Mouse (Mus musculus) layer of hippocampus, adult 8-10 months (tissue): ENCODE measurements at regions not wholly inside any gene's neighbourhood (a gene's known extent, or its start where the extent isn't known, plus 50 kb on each side); places are given as distances from the start of the nearest gene placed in this dataset.
A peak's percentile ranks its signal among the peaks of the same experiment; 100 is the strongest.

ENCODE experiments used
- DNase-seq, 2 experiments: peaks; one replicate each; pipeline ENCODE4 v3.0.0; 2022; ENCODE audit warnings: low spot score in 2 of 2

DNA sequence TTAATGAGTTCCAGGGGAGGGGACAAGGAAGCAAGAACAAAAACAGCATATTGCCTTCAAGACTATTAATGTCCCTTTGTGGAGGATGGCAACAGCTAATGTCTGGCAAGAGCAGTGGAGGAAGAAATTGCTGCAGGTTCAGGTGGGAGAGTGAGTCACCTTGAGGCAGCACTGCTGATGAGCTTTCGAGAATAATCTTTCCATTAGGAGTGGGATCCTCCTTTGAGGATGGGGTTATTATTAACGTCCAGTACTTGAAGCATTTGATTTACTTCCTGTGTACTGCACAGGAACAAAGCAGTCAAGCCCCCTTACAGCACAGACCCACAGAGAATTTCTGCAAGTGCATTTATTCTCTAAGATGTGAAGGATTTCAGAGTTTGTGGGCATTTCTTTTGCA is 671.2 kb upstream of the Stxbp6 start:
- no peak for DNase-seq

DNA sequence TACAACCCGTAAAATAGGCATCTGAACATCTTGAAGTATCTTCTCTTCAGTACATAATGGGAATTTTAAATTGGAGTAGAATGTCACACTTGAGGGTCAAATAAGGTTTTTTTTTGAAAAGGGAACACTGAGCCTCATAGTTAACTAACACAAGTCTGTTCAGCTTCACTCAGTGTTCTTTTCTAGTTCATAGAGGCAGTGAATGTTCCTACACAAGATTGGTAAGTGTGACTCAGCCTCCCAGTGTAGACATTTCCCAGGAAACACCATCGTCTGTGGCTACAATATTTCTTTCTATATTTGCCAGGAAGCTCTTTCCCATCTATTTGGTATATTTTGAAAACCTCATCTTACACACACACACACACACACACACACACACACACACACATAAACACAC is 670.1 kb upstream of the Stxbp6 start:
- DNase-seq: no peak

DNA sequence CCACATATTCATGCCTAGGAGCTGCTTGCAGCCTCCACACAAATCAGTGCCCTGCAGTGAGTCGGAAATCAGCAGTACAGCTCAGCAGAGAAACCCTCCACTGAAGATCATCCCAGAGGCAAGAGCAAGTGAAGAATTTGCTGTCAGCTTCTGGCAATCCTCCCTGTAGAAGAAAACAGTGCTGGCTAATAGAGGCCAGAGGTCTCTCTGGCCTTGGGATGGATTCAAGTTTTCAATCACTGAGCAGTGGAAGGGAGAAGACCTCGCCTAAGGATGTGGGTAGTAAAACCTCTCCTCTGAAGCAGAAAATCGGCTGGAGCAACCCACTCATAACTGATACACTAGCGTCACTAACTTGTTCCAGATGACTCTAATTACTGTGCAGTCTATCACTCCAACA is 659.2 kb upstream of the Stxbp6 start:
- no peak for DNase-seq

DNA sequence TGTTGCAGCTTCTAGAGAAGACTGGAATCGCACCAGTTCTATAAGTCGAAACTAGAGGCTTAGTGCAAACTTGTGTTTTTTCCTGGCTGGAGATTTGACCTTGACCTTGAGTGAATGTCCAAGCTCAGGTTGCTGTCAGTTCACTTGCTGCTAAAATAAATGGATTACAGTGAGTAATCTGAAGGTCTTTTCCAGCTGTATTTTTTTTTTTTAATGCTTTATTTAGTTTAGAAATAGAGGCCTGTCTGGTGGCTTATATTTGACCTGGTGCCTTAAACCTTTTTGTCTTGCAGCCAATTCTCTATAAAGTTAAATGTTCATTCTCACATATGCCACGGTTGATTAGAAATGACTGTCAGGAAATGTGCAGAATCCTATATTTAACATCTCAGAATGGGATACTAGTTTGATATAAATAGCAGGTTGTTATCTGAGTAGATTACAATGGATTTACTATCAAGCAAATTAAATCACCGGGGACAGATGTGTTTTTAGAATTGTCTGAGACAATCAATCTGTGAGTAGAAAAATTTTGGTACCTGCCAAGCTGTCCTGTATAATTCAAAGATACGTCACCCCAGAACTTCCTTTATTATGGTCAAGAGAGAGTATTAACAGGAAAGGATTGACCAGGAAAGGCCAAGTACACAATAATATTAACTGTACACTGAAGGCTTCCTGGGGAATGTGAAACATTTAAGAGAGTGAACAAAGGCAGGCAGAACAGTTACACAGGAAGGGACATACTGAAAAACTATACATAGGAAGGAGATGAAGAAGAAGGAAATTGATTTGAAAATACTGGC is 650.3 kb upstream of the Stxbp6 start:
- no peak for DNase-seq

DNA sequence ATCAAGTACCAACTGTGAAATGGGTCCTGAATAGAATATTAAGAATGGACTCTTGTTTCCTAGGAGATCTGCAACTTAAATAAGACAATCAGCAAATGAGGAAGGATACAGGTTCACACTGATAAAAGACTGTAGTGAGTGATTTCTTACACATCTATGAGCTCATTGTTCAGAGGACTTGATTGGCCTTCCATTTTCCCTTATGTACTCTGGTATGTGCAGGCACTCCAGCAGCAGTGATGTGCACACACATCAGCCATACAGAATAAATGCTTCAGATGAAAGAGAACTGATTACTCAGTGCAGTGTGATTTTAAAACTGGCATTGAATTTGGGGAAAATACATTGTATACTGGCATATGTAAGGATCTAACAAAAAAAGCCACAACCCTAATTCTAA is 636.8 kb upstream of the Stxbp6 start:
- DNase-seq: no peak

DNA sequence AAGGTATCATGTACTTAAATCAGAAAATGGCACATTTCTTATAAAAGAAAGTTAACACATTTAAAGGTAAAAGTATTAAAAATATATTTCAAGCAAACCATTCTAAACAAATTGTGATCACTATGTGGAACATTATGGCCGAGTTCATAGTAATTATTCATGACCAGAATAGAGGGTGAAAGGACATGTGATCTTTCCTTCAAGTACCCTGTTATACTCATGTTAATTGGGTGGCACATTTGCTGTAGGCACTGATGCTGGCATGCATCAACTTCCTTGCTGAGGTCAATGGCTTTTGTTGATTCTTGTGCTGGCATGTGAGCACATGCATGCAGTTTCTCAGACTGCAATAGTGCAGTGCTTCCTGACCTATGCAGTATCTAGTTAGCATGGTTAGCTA is 636.3 kb upstream of the Stxbp6 start:
- no peak for DNase-seq

DNA sequence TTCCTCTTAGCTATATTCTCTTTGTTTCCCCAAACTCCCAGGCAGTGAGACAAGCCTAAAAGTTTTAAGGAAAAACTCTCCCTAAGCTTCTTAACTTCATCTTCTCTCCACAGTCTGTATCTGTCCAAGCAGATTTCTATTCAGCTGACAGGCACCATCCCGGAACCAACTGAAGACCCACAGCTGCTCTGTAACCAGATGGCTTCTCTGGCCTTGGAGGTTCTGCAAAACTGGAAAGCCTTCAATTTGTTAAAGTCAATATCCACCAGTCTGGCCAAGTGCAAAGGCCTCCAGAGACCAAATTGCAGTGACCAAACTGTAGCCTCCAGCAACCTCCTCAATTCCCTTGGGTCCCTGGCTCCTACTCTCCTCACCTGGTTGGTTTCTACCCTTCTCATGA is 614.8 kb upstream of the Stxbp6 start:
- no peak for DNase-seq

DNA sequence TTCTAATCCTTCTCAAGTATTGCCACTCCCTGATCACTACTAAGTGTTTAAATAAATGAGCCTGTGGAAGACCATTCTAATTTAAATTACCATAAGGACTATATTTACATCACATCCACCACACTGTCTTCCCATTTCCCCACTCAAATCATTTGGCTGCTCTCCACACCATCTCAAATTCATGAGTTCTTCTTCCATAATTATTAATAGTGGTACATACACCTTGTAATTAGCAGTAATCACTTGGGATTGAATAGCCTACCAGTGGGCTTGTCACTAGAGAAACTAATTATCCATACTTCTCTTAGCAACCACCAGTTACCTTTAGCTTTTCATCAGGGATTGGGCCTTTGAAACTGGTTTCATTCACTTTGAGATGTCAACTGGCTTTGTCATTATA is 612.3 kb upstream of the Stxbp6 start:
- DNase-seq: no peak

DNA sequence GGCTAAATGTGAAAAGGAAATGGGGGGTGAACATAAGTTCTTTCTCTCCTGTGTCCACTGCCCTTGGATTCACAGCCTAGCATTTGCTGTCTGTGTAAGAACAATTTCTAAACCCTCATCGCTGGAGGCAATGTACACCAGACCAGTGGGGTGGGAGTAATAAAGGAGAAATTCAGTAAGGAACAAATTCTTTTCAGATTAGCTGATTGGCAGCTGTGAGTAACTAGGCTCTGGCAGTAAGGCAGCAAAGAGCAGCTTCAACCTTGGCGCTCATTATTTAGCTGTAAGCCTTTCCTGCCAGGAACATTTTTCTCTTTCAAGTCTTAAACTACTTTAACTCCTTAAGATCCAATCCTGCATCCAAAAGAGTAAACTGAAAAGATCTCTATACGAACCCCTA is 597.9 kb upstream of the Stxbp6 start:
- no peak for DNase-seq

DNA sequence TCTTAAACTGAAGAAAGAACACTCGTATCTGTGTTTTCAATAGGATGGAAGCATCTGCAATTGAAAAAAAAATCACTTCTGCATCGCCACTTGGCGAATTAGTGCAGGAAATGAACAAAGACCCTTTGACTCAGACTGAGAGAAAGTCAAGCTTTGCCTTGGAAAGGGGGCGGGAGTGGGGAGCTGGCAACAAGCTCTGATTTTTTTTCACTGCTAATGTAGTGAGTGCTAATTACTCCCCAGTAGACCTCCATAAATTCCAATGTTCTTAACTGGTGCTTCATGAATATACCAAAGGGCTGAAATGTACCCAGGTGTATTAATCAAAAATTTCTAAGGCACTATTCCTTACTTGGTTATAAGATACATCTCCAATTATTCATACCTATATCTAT is 597.0 kb upstream of the Stxbp6 start:
- no peak for DNase-seq

DNA sequence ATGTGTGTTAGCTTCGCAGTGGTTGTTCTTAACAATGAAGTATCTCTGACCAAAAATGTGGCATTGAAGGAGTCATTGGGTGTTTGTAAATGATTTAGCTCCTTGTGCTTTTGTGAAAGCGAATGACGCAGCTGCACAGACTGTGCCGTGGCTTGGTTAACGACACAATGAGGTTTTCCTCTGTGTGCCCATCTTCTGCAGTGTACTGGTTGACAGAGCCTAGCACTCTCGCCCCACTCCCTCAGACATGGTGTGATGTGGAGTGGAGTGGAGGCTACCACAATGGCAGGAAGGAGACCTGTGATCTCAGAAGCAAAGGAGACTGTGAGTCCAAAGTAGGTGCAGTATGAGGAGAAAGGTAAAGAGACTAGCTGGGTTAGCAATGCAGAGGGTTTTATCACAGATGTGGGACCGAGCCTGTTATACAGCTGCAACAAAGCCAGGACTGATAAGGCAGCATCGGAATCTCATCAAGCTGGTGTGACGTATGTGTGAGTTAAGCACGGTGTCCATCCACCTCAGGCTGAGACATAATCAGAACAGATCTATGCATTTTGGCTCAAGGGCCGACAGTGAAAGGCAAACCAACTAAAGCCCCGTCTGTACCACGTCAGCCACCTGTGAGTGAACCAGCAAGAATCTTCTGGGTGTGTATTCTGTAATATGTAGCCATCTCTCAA is 596.5 kb upstream of the Stxbp6 start:
- DNase-seq: peak in 1 of 2 experiments; percentile 2

DNA sequence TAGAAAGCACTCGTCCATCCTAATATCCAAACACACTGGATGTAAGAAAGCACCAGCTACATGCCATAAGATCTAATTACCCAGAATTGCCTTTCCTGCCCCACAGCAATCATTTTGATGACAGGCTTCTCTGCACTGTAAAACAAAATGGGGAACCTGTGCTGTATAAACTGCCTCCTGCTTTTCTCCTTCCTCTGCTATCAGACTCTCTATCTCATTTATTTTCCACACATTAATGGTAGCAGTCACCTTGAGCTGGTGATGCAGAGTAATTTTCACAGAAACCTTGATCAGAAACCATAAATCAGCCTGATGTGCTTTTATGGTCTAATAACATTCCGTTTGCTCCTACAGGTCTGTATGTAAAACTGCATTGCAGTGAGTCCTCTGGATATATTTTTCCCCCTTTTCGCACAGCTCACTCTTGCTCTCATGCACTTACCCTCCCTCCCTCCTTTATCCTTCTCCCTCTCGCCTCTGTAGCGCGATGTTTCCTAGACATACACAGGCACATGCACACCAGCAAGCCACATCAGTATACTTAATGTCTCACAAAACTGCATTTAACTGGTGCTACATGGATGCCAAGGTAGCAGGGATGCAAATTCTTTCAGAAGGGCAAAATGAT is 595.9 kb upstream of the Stxbp6 start:
- DNase-seq: no peak

DNA sequence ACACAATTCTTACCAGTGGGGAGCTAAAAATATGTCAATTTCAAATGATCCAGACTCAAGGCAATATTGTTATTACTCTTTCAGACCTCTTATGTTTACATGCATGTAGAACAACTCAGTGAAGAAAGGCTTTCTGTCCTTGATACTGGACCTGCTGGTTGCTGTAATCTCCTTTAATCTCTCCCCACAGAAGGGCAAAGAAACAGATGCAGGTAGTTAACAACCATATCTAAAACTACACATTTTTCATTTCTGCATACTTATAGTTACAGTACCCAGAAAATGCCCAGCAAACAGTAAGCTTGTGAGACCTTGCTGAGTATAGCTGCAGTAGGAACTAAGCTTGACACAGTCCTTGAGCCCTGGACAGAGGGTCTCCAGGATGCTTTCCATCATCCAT is 585.1 kb upstream of the Stxbp6 start:
- no peak for DNase-seq

DNA sequence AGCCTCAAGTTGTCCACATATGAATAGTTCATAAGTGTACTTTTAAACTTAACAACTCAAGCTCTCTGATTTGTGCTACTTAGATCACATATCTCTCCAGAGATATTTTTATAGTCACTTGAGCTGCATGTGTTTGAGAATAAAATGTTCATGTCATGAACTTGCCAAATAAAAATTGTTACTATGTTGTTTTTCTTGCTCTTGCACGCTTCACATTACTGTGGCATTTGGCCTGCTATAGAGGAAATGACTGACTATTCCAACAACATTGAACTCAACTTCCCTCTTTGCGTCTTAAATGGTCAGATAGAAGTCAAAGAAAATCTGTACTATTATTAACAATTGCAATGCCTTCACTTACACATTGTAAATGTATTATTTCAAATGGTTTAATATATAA is 582.1 kb upstream of the Stxbp6 start:
- DNase-seq: no peak

DNA sequence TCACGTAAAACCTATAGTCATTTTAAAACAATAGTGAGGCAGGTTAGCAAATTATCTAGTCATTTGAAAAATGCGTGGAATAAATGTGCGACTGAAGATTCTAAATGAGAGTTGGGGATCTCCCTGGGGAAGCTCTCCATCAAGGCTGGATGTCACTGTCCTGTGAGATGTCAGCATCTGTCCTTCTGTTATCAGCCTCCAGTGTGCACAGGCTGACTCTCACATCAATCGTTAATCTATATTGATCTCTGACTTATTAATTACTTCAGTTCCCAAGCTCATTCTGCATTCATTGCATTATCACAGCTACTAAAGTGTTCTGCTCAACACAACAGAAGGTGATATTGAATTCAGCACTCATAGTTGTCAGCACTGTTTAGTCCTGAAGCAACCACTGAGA is 574.1 kb upstream of the Stxbp6 start:
- DNase-seq: no peak

DNA sequence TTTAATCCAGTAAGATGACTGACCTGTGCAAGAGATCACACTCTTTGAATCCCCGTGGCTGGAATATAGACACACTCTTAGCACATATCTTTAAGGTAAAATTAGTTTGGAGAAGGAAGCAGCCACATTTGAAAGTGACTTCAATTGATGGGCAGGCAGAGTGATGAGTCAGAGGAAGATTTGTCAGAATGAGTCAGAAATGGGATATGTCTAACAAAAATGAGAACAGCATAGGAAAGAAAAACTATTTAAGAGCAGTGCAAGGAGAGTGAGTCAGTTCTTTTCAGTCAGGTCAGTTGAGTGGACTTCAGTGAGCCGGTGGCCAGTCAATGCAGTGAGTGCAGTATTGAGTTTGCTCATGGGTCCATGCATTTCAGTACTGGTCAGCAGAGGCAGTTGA is 569.7 kb upstream of the Stxbp6 start:
- DNase-seq: no peak

DNA sequence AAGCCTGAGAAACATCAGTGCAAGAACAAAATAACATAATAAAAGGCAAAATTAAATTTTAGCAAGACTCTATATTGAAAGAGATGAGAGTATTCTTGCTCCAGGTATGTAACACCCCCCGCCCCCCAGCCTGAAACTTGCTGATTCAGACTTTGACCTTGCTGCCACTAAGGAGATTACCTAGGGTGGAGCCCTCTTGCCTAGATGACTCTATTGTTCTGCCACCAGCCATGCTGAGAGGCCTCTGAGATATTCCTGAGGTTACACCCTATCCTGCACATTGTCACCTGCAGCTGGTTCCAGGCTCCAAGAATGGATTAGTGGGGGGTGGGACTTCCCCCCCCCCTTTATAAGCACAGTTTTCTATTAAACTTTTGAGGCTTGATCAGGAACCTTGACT is 548.3 kb upstream of the Stxbp6 start:
- no peak for DNase-seq

DNA sequence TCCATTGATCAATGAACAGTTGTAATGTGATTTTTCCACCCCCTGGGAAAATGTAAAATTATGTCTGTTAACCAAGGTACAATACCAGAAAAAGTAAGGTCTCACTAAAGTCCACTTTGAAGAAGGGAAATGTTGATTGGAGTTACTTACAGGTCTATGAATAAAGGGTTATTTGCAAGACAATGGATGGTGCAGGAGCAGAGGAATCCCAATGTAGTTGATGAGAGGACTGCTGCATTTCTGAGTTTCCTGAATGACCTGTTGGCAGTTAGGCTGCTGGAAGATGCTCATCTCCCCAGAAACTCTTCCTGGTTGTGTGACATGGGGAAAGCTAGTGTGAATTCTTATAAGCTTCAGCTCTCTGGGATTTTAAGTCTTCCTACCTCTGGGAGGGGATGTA is 545.5 kb upstream of the Stxbp6 start:
- no peak for DNase-seq

DNA sequence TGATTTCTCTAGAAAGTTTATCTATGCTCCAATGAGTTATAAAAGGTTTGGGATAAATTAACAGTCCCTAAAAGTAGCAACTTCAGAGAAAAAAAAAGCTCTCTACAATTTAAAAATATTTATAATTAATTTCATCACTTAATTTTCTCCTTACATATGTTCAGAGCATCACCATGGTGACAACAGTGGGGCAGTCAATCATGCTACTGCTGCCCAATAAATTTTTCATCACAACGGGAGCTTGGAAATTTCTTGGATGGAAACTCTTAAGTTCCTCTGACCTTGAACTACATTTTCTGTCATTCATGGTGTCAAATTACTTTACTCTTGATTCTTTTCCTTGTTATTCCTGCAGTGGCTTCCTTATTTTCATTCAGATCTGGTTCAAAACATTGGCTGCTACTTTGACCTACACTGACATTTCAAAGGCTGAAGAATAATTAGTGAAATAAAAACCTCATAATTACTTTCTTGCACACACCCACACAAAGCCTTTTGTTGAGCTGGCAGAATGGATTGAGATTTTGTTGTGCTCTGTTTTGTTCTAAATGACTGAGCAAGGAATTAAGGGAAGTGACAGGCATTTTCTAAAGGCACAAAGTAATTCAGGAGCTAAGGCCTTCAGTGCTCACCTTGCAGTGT is 540.1 kb upstream of the Stxbp6 start:
- no peak for DNase-seq

DNA sequence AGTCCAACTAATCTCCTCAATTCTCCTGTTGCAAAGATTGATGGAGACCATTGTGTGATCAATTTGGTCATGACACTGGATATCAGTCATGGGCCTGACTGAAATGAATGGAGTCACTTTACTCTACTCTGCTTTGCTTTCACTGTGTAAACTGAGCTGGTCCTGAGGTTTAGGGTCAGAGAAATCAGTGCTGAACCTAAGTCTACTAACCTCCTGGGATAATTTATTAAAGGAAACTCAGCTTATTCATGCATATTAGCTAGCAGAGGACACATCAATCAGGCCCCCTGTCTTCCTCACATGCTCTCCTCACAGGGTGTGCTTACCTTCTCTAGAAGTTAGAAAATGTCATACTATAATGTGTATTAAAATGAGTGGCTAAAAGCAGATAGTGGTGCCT is 539.6 kb upstream of the Stxbp6 start:
- no peak for DNase-seq

DNA sequence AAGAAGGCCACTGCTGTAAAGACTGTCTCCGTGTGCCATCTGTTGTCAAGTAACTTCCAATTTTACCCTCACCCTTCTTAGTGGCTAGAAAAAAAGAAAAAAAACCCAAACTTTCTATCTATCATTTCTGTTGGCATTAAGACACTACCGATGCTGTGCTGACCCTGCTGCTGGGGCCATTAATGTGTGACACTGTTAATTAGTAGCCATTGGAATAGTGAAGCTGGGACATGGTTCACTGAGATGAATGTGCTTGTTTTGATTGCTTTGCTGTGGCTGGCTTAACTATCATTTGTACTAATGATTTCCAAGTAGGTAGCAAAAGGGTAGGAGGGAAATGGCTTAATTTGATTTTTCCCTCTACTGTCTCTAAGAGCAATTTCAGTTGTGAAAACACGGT is 524.9 kb upstream of the Stxbp6 start:
- no peak for DNase-seq

DNA sequence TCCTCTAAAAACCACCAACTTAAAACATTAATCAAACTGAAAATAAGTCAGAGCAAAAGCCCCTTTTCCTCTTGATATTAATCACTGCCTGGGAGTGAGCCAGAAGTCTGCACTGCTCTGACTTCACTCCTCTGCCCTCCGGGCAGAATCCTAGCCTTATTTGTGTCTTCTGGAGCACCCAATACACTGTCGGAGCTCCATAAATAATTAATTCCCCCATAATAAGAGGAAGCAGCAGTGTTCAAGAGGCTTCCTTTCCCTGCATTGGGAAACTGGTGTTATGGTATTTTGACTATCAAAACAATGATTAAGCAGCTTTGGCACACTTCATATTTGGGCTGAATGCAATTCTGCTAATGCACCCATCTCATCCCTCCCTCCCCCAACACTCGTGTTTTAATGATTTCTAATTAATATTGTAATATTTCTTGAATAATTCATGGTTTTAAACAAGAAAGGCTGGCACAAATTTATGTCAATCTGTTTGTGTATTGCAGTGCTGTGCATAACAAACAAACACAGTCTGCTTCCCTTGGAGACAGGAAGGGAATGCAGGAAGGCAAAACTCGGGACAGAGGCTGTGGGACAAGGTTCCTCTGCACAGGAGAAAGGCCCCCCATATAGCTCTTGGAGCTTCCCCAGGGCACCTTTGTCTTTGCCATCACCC is 523.5 kb upstream of the Stxbp6 start:
- DNase-seq: no peak
